Mouse (Mus musculus) C2C12 (cell line): ENCODE data around the gene Rbp2. TPM values are rescaled to one million over a fixed set of nuclear protein-coding genes. Genes with fewer than 3 reads are reported as not detected.

Experiments used
- H3K27me3 ChIP-seq: one replicate; pipeline ENCODE4 v1.6.1; 2011; ENCODE audit not compliant: control insufficient read depth, insufficient read depth, insufficient read length
- H3K36me3 ChIP-seq: one replicate; pipeline ENCODE4 v1.6.1; 2011; ENCODE audit not compliant: control insufficient read depth, insufficient read depth
- H3K4me3 ChIP-seq: one replicate; pipeline ENCODE4 v1.5.1; 2011; ENCODE audit warnings: mild to moderate bottlenecking, control low read depth; ENCODE audit not compliant: poor library complexity, insufficient read depth, severe bottlenecking
- H3K79me2 ChIP-seq: one replicate; pipeline ENCODE4 v1.6.1; 2011; ENCODE audit not compliant: control insufficient read depth, insufficient read depth
- H3K79me3 ChIP-seq: one replicate; pipeline ENCODE4 v1.6.1; 2011; ENCODE audit warnings: low read depth, control low read depth
- H3ac ChIP-seq: one replicate; pipeline ENCODE3; 2011; ENCODE audit warnings: low read depth; ENCODE audit not compliant: control insufficient read depth, insufficient read length
- CEBPB ChIP-seq: IDR thresholded peaks from one replicate; pipeline ENCODE4 v1.6.1; 2011; ENCODE audit warnings: low read depth, mild to moderate bottlenecking, control low read depth, moderate library complexity
- CTCF ChIP-seq: IDR thresholded peaks from one replicate; pipeline ENCODE4 v1.5.1; 2011; ENCODE audit not compliant: control insufficient read depth, insufficient read depth, insufficient read length
- FOSL1 ChIP-seq: IDR thresholded peaks from one replicate; pipeline ENCODE4 v1.8.0; 2011; ENCODE audit warnings: mild to moderate bottlenecking, low read length; ENCODE audit not compliant: poor library complexity, insufficient read depth, severe bottlenecking
- MAX ChIP-seq: IDR thresholded peaks from one replicate; pipeline ENCODE4 v1.6.1; 2011; ENCODE audit warnings: mild to moderate bottlenecking, control low read depth
- MYOD1 ChIP-seq: IDR thresholded peaks from one replicate; pipeline ENCODE4 v1.6.1; 2011; ENCODE audit warnings: low read depth; ENCODE audit not compliant: control insufficient read depth, insufficient read length
- MYOG ChIP-seq: IDR thresholded peaks from one replicate; pipeline ENCODE4 v1.6.1; 2011; ENCODE audit not compliant: control insufficient read depth, insufficient read length; ENCODE audit errors: extremely low read depth
- USF1 ChIP-seq: IDR thresholded peaks from one replicate; pipeline ENCODE4 v1.6.1; 2011; ENCODE audit warnings: low read depth, mild to moderate bottlenecking, control low read depth, moderate library complexity
- long read RNA-seq, 2 experiments: library from polyadenylated mRNA; unstranded; transcript quantifications; one replicate each; pipeline ENCODE4 v2.0.0; 2019 to 2020
- polyA plus RNA-seq: library from polyadenylated mRNA; unstranded; fragments of >200 nt; fragmentation: generic; extraction: Trizol; gene quantifications from one replicate; pipeline ENCODE4 v1.2.1, GENCODE M21; 2012; ENCODE audit warnings: missing spikeins

Rbp2 gene
- polyA plus RNA-seq = 0.07 TPM
- long read RNA-seq, experiment 1 = 0 reads
- long read RNA-seq, experiment 2 = 0 reads

DNA sequence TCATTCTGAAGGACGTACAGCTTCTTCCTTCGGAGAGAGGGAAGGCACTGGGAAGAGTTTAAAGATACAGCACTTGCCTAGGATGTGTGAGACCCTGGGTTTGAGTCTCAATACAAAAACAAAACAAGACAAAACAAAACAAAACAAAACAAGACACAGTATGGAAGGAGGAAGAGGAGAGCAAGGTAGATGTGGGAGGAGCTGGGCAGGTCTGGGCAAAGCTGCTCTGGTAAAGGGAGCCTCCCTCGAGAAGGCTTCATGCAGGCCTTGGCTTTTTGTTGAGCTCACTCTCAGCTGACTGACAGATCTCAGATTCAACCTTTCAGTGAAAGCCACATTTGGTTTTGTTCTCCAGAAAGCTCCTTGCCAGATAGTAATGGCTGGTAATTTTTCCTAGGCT lies at the start of gene Rbp2:
Gene Rbp2 (plus strand): TSS at position 301 of the 400 bp plus-strand sequence.
- Histone ChIP-seq H3ac (no peak within 1 kb of the TSS), H3K79me2 (no peaks in the 10 kb centered on the region), H3K27me3 (no peaks in the 10 kb centered on the region), H3K4me3 (no peak within 1 kb of the TSS), H3K36me3 (no peaks in the 10 kb centered on the region), H3K79me3 (no peaks in the 10 kb centered on the region)
- TF ChIP-seq FOSL1 (no peak), MAX (no peak), CEBPB (no peak), USF1 (no peak), CTCF (no peak), MYOD1 (no peak), MYOG (no peak)

DNA sequence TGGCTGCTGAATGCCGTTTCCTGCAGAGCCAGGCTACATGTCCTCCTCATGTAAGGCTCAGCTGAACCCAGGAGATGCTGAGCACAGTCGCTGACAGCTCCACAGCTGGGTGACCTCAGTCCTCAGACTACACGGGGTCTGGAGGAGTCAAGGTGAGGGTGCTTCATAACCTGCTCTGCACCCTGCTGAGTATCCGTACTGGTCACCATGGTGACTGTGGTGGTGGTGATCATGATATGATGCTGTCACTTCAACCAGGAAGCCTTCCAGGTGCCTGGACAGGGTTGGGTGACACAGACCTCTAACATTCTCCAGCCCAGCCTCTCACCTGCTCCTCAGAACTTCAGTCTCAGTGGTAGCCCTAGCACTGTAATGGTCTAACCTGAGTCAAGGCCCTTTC lies 48.1 kb upstream of the Rbp2 start:
- Histone ChIP-seq H3K79me2 (no peaks in the 10 kb centered on the region), H3K79me3 (no peaks in the 10 kb centered on the region), H3ac (no peak overlapping the region), H3K36me3 (no peaks in the 10 kb centered on the region), H3K27me3 (no peaks in the 10 kb centered on the region), H3K4me3 (no peak overlapping the region)
- no peak for TF ChIP-seq MYOD1
- no peak for TF ChIP-seq USF1
- no peak for TF ChIP-seq MYOG
- TF ChIP-seq FOSL1 = no peak
- no peak for TF ChIP-seq CEBPB
- TF ChIP-seq MAX = no peak
- TF ChIP-seq CTCF = no peak

DNA sequence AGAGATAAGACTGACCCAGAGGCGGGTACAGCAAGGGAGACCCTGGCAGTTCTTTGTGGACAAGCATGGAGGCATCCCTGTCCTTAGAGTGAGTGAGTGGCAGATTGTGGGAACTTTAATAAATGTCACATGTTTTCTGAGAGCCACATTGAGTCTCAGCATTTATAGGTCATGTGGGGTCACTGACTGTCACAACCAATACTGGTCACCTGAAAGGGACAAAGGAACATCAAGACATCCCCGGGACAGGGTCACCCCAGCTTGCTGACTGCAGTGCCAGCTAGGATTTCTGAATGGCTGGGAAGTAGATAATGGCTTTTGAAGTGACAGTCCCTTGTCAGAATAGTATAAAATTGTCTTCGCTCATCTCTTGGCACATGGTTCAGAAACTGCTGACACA lies 46.8 kb upstream of the Rbp2 start:
- TF ChIP-seq CEBPB = no peak
- no peak for TF ChIP-seq USF1
- no peak for TF ChIP-seq MYOD1
- no peak for TF ChIP-seq MYOG
- TF ChIP-seq CTCF = no peak
- TF ChIP-seq FOSL1 = no peak
- TF ChIP-seq MAX = no peak
- no peak overlapping the region for H3ac ChIP-seq
- H3K27me3 ChIP-seq = no peaks in the 10 kb centered on the region
- no peaks in the 10 kb centered on the region for H3K79me3 ChIP-seq
- H3K79me2 ChIP-seq = no peaks in the 10 kb centered on the region
- no peak overlapping the region for H3K4me3 ChIP-seq
- no peaks in the 10 kb centered on the region for H3K36me3 ChIP-seq

DNA sequence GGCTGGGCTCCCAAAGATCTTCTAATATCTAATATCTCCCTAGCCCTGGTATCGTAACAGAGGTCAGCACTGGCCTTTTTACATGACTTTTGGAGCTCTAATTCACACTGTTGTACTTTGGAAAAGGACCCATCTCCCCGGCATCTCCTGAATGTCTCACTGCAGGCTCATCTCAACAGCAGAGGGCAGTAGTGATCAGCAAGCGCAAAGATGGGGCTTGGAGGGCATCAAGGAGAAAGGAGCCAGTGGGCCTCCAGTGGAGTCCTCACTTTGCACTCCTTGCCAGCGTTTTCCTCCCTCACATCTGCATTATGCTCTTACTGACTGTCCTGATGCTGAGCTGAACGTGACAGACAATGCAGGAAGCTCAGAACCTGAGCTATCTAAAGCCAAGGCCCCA lies 43.3 kb upstream of the Rbp2 start:
- TF ChIP-seq FOSL1 (no peak), CTCF (no peak), CEBPB (no peak), MYOD1 (no peak), MAX (no peak), MYOG (no peak), USF1 (no peak)

DNA sequence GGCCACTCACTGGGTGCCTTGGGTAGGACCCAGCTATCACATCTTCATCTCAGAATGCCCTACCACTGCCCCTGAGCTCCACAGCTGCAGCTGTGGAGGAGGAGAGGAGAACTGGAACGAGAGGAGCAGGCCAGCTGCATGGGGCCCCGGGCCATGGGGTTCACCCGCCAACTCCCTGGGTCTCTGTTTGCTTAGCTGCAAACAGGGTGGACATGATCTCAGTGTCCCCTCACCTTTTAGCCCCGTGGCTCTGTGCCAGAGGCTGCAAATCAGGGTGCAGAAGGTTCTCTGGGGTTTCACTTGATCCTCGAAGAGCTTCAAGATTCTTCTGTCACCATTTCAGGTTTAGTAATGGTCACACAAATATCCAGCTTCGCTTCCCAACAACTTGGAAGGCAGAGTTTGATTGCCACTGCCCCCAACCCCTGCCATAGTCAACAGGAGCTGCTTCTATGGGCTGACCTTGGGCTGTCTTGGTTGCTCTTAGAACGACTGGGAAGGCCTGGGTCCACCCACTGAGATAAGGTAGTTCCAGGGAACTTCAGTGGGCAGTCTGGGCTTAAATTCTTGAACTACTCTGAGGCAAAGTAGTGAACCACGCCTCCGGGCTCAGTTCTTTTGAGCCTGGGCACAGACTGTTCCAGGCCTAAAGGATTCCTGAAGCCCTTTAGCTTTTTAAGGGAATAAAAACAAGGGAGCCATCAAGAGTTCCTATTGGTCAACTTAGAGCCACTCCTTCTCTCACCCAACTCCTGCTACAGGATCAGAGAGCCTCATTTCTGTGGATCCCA lies 40.4 kb upstream of the Rbp2 start:
- TF ChIP-seq CTCF (no peak), USF1 (no peak), CEBPB (no peak), MYOD1 (no peak), MAX (no peak)
- no peaks in the 10 kb centered on the region for H3K27me3 ChIP-seq
- H3K36me3 ChIP-seq = no peaks in the 10 kb centered on the region
- H3K79me2 ChIP-seq = no peaks in the 10 kb centered on the region
- H3ac ChIP-seq = no peak overlapping the region
- H3K4me3 ChIP-seq = no peak overlapping the region
- H3K79me3 ChIP-seq = no peaks in the 10 kb centered on the region

More for the DNA sequence above, 43.3 kb upstream of the Rbp2 start:
- no peaks in the 10 kb centered on the region for H3K79me2 ChIP-seq
- H3K36me3 ChIP-seq = no peaks in the 10 kb centered on the region
- H3K4me3 ChIP-seq = no peak overlapping the region
- H3K27me3 ChIP-seq = no peaks in the 10 kb centered on the region
- no peak overlapping the region for H3ac ChIP-seq
- H3K79me3 ChIP-seq = no peaks in the 10 kb centered on the region
